Mouse (Mus musculus) kidney, postnatal 25 days (tissue): ENCODE measurements around the gene Rapgef4.
A peak's percentile ranks its signal among the peaks of the same experiment; 100 is the strongest.

ENCODE experiments used
- DNase-seq, 2 experiments: peaks; one replicate each; pipeline ENCODE4 v3.0.0; 2021; ENCODE audit warnings: mixed read lengths in 2 of 2

The Rapgef4 gene

DNA sequence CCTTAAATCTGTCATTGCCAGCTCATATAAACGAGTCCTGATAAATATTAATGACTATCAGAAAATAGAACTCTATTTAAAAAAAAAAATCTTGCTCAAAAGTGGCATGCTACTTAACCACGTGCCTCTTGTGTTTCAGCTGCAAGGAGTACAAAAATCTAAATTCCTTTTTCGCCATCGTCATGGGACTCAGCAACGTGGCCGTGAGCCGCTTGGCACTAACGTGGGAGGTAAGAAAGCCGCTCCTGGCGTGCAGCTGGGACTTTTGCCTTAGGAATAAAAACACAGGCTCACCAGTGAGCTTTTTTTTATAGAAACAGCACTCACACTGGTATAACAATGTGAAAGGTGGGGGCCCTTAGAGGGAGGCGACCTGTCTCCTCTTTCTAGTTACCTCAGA lies 257.9 kb downstream of the Rapgef4 start:
- DNase-seq: no peak

DNA sequence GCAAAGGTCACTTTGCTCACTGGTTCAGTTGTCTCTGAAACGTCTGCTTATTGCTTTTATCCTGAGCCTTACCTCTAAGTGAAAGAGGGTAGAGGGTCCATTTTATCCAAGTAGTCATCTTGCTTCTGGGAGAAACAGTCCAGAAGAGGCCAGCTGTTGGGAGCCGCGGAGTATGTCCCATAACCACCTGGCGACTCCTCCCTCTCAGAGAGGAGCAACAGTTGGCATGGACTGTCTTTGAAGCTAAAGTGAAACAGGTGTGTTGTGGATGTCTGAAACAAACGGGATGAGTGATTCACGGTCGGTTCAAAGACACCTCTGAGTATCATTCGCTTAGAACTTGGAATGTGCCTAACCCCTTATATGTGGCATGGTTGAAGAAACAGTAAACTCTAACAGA lies 258.4 kb downstream of the Rapgef4 start:
- DNase-seq: no peak

DNA sequence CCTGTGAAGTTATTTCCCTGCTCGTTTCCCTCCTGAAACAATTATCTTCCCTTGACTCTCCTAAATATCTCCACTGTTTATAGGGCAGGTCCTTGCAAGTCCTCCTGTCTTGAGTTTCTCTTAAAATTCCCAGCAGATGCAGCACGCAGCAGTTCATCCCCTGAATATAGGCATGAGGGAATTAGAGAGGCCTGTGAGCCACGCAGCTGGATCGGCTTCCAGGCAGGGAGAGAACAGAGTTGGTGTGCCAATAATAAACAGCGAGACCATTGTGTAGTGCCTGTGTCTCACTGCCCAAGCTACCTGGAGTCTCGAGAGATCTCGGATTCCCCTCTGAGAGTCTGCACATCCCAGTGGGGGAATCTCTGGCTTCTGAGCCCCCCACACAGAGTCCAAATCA lies 259.0 kb downstream of the Rapgef4 start:
- no peak for DNase-seq

DNA sequence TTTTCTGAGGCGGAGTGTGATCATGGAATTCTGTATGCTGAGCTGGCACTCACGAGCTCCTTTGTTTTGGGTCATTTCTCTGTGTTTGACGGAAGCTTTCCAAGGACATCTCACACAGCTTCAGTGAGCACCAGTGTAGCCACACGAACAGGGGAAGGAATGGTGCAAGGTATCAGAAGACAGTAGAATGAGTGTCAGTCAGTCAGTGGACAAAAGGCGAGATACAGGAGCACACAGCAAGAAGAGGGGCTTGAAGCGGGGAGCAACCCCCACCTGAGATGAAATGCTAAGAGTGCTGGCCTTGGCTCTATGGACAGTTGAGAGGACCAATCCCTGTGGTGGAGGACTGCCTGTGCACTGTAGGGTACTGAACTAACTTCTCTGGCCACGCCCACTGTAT lies 259.7 kb downstream of the Rapgef4 start:
- no peak for DNase-seq

DNA sequence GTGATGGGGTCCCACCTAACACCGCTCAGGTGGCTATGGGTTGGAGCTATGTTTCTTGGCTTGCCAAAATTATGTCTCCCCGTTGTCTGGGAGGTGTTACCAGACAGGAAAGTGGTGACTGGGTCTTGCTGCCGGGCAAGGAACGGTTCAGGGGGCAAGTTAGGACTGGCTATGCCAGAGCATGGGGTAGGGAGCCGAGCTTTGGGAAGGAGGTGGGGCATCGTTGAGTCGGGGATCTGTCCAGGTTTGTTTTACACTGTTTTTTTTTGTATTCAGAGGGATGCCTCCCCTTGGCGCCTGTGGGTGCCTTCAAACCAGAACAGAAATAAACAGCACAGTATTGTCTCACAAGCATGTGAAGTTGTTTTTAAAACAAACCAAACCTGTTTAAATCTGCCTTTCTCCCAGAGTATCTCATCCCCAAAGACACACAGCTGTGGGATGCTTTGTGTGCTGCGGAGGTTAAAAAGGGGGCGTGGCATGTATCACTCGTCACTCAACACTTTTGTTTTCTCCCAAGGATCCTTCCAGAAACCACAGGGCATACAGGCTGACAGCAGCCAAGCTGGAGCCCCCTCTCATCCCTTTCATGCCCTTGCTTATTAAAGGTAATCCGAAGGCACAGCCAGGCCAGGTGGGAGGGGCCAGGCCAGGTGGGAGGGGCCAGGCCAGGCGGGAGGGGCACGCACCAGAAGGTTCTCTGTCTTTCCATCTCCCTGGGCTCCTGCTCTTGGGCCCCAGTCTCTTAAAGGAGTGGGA lies 260.9 kb downstream of the Rapgef4 start:
- no peak for DNase-seq

DNA sequence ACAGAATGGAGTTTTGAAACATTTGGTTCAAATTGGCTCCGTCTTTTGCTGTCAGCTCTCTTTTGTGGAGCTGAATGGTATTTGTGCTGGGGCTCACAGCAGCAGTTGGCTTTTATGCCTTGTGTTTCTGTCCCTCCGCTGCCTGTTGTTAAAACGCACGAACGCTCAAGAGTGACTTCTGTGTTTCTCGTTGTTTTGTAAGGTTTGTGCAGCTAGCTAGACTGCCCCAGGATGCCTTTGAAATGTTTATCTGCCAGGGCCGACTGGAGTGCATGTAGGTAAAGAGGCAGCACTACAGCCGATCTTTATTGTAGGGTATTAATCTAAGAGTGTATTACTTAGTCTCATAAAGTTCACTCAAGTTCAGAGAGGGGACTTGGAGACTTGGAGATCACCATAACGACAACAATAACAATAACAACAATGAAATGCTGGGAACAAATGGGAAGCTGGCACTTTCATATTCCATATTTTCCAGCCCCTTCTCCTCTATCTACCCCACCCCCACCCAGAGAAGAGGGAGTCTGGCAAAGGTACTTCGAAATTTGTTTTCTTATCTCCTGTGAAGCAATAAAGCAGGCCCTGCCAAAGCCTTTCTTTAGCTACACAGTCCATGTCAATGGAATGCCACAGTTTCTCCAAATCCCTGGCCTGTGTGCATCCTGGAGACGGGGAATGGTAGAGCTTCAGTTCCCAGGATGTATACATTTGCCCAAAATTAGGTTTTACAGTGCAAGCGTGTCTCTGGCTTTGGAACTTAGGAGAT lies 262.1 kb downstream of the Rapgef4 start:
- DNase-seq: no peak

DNA sequence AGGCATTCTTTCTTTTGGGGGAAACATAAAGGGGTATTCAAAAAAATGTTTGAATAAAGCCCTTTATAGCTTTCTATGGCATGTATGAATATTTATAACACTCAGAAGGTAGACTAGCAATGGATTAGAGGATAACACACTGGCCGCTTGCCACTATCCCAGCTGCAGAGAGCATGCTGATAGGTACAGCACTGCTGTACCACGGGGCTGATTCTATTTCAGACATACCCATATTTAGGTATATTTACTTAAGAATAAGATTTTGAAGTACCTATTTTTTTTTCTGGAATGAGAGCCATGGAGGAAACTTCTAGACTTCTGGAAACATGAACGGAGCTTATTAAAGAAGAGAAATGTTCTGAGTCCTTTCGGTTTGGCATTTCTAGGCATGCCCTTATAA lies 264.6 kb downstream of the Rapgef4 start:
- no peak for DNase-seq

DNA sequence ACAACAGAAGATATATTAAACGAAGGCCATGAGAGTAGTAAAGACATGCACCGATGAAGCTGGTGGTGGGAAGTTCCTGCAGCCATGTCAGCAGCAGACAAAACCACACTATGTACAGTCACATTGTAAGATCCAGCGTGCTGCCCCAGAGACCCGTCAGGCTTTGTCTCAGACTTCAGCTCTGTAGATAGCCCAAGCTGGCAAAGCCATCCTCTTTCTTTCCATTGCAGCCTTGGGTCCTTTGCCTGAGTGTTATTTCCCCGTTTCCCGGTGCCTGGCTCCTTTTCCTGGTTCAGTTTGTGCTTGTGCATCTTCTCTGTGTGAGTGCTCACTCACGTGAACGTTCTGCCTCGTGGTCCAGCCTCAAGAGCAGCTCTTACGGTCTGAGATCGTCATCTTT lies 265.3 kb downstream of the Rapgef4 start:
- no peak for DNase-seq

DNA sequence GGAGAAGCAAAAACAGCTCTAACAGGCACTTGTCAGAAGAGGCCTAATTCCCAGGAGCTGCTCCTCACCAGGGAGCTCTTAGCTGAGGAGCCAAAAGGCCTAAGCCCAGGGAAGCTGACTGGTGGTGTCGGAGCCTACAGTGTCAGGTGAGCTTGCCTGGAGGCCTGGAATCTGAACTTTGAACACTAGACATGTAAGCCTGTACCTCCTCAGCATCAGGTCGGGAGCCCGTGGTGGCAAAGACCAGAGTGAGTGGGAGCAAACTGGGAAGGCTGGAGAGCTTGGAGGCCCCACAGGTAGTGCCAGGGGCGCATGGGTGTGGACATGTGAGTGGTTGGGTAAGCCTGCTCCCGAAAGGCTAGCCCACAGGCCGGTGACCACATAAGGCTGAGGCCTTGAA lies 266.8 kb downstream of the Rapgef4 start:
- DNase-seq: peak in 1 of 2 experiments; percentile 54

DNA sequence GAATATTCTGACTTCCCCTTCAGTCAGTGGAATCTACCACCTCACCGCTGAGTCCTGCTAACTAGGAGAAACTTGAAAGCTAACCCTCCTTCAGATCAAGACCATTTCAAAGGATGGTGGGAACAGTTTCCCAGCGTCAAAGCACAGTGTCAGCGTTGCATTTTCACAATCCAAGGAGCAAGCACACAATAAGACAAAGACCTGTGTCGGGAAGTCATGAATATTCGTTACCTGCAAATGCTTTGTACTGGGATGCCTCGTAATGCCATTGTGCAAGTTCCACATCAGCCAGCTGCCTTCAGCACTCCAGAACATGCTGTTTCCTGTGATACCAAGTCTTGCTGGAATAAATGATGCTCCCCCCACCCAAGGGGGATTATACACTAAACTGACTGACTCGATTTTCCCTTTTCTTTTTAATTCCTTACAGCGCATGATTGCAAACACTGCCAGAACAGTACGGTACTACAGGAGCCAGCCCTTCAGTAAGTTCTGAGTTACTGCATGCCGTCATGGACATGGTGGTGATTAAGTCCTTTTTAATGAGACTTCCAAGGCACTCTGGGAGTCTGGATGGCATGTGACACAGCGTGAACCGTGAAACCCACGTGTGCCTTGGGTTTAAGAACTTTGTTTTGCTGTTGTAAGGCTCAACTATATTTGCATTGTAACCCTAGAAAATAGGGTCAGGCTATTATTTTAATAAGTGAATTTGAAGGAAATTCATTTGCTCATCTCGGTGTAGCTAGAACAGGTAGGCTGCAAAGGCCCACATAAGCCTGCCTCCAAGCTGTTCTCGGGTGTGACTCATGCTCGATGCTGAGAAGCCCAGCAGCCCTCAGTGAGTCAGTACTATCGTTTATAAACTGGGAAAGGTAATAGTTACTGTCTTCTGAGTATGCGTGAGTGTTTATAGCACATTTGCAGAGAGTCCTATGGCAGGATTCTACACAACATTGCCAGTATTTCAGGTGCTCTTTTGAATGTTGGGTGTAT lies 271.8 kb downstream of the Rapgef4 start:
- DNase-seq: no peak

DNA sequence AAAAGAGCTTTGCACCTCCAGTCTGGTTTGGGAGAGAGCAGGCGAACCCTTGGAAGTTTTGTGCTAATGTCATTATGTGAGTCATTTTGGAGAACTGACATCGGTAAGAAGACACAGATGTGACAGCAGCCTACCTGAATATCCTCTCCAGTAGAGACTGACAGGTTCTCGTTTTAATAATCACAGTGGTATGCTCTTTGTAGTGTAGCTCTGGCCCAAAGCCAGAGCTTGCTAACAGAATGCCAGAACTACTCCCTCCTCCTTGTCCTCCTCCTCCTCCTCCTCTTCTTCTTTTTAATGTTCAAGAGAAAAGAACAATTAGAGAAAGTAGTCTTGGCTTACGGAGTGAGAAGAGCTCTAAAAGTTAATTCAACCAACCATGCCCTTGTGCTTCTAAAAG lies 272.8 kb downstream of the Rapgef4 start:
- DNase-seq: no peak

DNA sequence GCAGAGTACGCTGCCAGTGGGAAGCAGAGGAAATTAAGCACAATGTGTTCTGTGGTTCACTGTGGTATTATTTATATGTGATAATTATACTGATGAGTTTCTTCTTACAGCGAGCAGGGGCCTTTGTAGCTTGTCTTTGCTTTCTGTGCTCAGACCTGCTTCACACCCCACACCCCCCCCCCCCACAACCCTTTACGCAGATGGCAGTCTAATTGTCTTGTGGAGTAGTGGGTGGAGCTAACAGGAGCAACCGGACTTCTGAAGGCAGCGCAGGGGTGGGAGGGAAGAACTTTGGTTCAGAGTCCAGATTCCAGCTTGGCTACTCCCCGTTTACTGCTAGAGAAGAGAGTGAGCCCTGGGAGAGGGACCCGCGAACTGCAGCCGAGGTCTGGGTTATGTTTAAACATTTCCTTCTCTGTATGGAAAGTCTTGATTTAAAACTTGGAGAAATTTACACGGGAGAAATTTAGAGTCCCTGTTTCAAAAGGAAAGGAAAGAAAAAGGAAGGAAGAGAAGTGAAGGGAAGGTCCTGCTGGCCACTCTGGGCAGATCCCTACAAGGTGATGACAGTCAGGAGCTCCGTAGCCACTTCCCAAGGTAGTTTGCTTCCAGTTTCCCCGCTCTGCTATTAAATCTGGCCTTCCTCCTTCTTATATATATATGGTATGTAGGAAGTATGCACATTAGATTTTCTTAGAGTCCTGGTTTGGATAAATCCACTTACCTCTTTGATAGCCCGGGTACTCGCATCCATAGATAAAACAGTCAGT lies 274.0 kb downstream of the Rapgef4 start:
- DNase-seq: peak; percentile 67 to 87

DNA sequence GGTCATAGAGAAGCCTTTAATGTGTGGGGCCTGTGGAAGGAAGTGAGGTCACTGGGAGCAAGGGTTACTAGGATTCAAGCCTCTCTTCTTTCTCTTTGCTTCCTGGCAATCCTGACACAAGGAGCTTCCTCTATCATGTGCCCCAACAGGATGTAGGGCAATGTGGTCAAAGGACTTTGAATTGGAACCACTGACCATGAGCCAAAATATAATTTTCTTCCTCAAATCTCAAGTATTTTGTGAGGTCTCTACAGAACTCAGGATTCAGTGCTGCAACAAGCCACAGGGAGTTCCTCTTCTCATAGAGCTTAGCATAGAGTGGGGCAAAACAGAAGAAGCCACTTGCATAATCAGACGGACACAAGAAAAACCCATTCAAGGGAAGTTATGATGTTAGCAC lies 279.7 kb downstream of the Rapgef4 start:
- DNase-seq: no peak

DNA sequence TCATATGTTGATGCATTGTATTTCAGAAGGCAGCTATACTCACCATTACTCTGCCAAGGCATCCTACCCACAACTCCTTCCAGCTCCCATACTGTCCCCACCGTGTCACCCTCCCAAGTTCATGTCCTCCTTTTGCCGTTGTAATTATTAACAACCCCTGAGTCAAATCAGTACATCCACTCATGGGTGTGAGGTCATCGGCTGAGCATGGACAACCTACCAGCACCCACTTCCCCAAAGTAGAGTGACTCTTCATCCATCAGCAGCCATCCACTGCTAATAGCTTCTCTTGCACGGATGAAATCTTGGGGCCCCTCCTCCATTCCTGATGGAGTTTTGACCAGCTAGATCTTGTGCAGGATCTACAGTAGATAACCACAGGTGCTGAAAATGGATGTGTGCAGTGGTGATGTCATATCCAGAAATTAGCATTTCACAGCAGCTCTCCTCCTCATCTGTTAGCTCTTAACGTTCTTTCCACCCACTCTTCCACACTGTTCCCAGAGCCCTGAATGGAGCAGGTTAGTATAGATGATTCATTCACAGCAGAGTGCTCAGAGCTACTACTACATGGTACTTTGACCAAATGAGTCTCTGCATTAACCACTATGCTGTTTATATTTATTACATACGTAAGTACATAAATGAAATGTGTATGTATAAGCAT lies 281.9 kb downstream of the Rapgef4 start:
- DNase-seq: no peak

DNA sequence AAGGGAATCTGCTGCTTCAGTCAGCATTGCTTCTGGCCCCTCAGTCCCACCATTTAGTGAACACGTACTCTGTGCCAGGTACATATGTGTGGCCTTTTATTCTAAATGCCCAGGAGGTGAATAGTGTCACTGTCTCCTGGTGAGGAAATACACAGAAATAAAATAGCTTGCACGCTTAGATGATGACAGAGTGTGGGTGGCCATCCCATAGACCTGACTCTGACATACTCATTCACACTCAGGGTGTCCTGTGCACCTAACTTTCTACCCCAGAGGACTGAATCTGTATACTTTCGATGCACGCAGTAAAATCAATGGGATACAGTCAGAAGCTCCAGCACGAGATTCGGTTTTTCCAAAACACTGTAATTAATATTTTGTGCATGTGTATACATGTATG lies 286.4 kb downstream of the Rapgef4 start:
- DNase-seq: no peak

DNA sequence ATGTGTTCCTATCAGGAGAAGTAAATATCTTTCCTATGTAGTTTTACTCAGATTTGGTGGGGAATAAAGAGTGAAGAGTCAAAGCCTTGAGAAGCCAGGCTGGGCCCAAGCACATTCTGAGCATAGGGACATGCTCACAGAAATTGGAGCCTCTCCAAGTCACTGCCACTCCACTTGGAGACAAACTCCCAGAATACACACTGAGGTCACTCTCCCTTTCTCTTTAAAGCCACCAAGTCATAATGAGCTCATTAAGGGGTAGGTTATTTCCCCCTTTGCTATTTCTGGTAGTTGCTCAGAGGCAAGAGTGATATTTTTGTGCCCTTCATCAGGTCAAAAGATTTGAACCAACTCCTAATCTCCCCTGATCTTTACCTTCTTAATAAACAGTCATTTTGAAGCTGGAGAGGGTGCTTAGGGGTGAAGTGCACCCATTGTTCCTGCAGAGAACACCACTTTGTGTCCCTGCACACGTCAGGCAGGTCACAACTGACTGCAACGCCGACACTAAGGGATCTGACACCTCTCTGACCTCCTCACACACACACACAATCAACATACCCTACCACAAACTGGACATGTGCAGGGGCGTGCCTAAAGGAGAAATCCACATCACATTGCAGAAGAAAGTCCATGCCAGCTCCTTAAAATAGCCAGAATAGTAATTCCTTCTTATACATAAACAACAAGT lies 288.8 kb downstream of the Rapgef4 start:
- DNase-seq: no peak

DNA sequence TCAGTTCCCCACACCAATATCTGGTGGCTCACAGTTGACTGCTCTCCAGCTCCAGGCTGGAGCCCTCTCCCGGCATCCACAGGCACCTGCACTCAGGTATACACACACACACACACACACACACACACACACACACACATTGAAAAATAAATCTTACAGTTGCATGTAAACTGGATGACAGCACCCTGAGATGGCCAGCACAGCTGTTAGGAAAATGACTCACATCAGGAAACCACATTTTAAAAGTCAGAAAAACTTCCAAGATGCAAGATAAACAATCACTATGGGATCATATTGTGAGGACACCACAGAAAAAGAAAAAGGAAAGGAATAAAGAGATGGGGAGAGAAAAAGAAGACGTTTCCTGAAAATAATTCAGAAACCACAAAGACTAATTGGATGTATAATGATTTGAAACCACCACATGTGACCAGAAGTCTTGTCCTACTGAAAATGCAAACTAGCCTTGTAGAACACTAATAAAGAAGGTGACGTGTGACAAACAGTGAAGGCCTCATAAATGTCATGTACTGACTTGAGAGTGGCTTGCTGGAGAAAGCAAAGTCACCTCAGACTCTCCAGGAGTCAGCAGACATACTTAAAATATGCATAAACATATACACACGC lies 297.3 kb downstream of the Rapgef4 start:
- DNase-seq: no peak

DNA sequence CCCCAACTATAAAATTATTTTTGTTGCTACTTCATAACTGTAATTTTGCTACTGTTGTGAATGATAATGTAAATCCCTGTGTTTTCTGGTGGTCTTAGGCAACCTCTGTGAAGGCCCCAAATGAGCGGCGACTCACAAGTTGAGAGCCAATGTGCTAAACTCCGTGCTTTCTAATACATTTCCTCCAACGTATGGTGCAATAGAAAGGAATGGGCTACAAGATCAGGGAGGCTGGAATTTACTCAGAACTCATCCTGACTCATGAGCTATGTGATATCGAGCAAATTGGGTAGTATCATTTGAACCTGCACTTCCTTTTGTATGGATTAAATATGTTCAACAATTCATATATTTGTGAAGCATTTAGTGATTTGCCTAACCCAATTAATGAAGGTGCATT lies 299.5 kb downstream of the Rapgef4 start:
- DNase-seq: no peak

DNA sequence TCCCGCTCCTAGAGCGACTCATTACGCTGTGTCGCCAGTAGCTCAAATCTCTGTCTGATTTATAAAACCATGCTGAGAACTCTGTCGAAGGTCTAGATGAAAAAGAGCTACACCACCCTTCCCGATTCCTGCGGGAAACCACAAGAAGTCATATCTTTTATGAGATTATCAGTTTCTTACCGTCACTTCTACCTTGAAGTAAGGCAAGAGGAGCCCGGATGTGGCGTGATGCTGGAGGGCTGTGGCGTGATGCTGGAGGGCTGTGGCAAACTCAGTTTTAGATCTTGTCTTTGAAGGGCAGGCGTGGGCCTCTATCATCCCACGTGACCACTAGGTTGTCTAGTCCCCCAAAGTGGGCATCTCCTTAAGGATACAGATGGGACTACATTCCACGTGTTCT lies 300.9 kb downstream of the Rapgef4 start:
- no peak for DNase-seq

DNA sequence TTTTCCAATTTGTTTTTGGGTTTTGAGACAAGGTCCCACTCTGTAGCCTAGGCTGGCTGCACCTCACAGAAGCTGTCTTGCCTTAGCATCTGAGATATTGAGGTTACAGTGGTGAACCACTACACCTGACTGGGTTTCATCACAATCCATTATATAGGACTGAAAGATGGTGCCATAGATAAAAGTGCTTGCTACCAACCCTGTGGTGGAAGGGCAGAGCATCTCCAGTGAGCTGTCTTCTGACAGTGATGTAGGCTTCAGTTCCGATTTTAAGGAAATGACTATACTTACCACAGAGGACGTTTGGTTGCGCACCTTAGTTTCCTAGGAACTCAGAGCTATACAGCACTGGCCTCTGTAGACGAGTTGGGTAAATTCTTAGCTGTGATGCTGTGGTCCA lies 301.7 kb downstream of the Rapgef4 start:
- DNase-seq: no peak

DNA sequence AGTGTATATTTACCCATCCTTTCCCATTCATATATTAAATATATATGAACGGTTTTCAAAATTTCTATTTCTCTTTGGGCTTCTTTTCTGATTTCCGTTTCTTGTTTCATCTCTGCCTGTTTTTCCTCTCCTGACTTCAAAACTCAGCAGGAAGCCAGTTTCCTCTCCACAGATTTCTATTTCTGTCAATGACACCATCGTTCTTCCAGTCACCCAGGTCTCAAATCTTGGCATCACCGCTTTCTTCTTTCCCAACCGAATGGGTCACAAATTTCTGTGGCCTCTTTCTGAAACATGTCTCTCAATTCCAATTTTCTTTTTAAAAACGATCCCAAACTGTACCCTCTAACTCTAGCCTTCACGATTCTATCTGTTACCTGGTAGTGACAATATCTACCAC lies 303.6 kb downstream of the Rapgef4 start:
- DNase-seq: no peak
